Mouse (Mus musculus) cerebellum, adult 11-12 months (tissue): ENCODE results near the gene Galnt12.
"Not testable (repeated sequence)": the region's sequence is repeated elsewhere in the genome, so short reads cannot be mapped to it uniquely, and the experiment has no call there.

ENCODE experiments used
- DNase-seq: peaks from one replicate; pipeline ENCODE4 v3.0.0; 2022

Gene Galnt12

GRCm38 (mm10) chr4:47091493-47092386 is at the start of gene Galnt12:
Gene Galnt12, plus strand, starts transcription at chr4:47091909.
- no peak for DNase-seq

GRCm38 (mm10) chr4:47043866-47044265 is 47.8 kb upstream of the Galnt12 start:
- no peak for DNase-seq

- no peak for DNase-seq
Observed at GRCm38 (mm10) chr4:47046974-47047373, 44.7 kb upstream of the Galnt12 start.

GRCm38 (mm10) chr4:47047765-47048164 is 43.9 kb upstream of the Galnt12 start:
- no peak for DNase-seq

GRCm38 (mm10) chr4:47049216-47049615 is 42.5 kb upstream of the Galnt12 start:
- DNase-seq = no peak

- DNase-seq = peak; percentile 81
Observed at GRCm38 (mm10) chr4:47050167-47050566, 41.5 kb upstream of the Galnt12 start.

GRCm38 (mm10) chr4:47050642-47051381 is 40.9 kb upstream of the Galnt12 start:
- DNase-seq = no peak

GRCm38 (mm10) chr4:47051905-47052304 is 39.8 kb upstream of the Galnt12 start:
- DNase-seq = no peak

- DNase-seq = not testable (repeated sequence)
Observed at GRCm38 (mm10) chr4:47055170-47055569, 36.5 kb upstream of the Galnt12 start.

- DNase-seq = peak; percentile 50
Observed at GRCm38 (mm10) chr4:47055570-47056080, 36.1 kb upstream of the Galnt12 start.

- peak; percentile 85 for DNase-seq
Observed at GRCm38 (mm10) chr4:47056791-47057509, 34.8 kb upstream of the Galnt12 start, which contains the start of gene Anks6. Gene Anks6, minus strand, starts transcription at chr4:47057427.

- DNase-seq = peak; percentile 51
Observed at GRCm38 (mm10) chr4:47057510-47058325, 34.0 kb upstream of the Galnt12 start.

GRCm38 (mm10) chr4:47060900-47061299 is 30.8 kb upstream of the Galnt12 start:
- DNase-seq = peak; percentile 40

- no peak for DNase-seq
Observed at GRCm38 (mm10) chr4:47075054-47075453, 16.7 kb upstream of the Galnt12 start.

GRCm38 (mm10) chr4:47079997-47080646 is 11.6 kb upstream of the Galnt12 start:
- no peak for DNase-seq

- no peak for DNase-seq
Observed at GRCm38 (mm10) chr4:47080647-47081010, 11.1 kb upstream of the Galnt12 start.

- DNase-seq = no peak
Observed at GRCm38 (mm10) chr4:47083824-47084223, 7.9 kb upstream of the Galnt12 start.

GRCm38 (mm10) chr4:47088671-47089070 is 3.0 kb upstream of the Galnt12 start:
- no peak for DNase-seq

GRCm38 (mm10) chr4:47092387-47093021 is 795 bp downstream of the Galnt12 start:
- DNase-seq = no peak

- no peak for DNase-seq
Observed at GRCm38 (mm10) chr4:47093161-47093560, 1.5 kb downstream of the Galnt12 start.

GRCm38 (mm10) chr4:47093647-47094046 is 1.9 kb downstream of the Galnt12 start:
- no peak for DNase-seq
